Mouse (Mus musculus) induced T-regulatory cell, adult 2 months (primary cell): ENCODE measurements at regions not wholly inside any gene's neighbourhood (a gene's known extent, or its start where the extent isn't known, plus 50 kb on each side); places are given as distances from the start of the nearest gene placed in this dataset.

Experiments used
- DNase-seq: peaks from one replicate; pipeline ENCODE4 v3.0.0-alpha.2; 2012; ENCODE audit warnings: low read depth

DNA sequence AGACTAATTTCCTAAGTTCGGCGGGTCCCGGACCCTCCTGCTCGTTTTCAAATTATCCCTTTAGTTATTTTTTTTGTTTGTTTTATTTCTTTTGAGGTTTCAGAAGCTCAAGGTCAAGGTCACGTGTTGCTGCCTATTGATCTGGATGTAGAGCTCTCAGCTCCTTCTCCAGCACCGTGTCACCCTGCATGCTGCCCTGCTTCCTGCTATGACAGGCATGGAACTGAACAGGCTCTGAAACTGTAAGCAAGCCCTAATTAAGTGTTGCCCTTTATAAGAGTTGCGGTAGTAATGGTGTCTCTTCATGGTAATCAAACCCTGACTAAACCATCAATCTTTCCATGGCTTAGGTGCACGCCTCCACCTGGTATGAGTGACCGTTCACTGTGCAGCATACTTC, 319.2 kb downstream of the Mex3b start:
- DNase-seq: no peak

DNA sequence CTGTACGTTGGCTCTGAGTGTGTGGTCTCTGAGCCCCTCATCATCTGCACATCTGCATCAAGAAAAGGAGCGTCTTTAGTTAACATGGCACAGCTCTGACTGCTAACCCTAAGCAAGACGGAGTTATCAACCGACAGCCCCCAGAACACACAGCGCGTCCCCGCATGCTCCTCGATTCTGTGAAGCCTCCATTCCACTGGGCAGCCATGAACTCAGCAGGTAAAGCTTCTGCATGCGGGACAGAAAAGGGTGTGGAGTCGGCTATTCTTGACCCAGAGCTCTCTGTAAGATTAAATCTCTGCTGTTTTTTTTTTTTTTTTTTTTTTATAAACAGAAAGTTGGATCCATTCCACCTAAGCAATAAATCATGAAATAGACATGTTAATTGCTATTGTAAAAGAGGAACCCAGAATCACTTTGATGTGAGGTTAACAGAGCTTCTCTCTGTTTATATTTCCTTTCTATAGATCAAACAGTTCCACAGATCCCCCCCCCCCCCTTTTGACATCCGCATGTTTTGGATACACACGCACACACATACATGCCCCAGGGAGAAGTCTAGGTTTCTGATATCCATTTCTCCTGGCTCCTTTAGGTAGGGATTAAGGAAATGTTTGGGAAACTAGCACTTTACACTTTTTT, 328.9 kb downstream of the Mex3b start:
- no peak for DNase-seq

DNA sequence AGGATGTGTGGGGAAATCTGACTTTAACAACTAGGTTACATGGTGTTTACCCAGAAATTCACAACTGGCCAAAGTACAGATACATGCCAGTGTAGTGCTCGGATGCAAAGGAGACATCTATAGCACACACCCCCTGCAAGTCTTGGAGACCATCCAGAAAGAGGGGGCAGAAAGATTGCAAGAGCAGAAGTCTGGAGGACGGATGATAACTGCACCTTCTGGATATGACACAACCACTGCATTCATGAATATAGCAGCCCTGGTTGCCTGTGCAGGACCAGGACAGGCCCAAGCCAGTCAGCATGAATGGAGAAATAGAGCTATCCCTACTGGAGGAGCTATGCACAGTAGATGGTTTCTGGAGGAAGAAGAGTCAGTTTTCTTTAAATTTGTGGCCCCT, 330.4 kb downstream of the Mex3b start:
- DNase-seq: no peak

DNA sequence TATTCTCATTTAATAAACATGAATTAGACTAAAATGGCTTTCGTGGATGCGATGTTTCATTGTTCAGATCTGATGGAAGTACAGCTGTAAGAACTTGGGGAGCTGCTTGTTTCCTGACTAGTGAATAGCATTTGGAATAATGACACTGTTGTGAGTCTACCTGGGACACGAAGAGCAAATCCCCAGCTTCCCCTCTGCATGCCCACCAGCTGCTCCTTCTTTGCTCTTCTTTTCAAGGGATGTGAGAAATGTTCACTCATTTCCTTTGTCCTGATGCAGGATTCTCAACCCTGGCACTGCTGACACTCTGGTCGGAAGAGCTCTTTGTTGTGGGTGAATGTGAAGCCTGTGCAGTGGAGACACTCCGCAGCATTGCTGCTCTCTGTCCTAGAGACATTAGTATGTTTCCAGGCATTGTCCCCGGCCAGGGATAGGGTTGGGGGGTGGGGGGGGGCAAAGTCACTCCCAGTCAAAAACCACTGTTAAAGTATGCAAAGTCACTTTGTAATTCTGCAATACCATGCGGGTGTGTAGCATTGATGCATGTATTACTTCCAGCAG, 334.1 kb downstream of the Mex3b start:
- DNase-seq: no peak

- no peak for DNase-seq
Observed at GRCm38 (mm10) chr7:83201768-83202493, 334.8 kb downstream of the Mex3b start.

DNA sequence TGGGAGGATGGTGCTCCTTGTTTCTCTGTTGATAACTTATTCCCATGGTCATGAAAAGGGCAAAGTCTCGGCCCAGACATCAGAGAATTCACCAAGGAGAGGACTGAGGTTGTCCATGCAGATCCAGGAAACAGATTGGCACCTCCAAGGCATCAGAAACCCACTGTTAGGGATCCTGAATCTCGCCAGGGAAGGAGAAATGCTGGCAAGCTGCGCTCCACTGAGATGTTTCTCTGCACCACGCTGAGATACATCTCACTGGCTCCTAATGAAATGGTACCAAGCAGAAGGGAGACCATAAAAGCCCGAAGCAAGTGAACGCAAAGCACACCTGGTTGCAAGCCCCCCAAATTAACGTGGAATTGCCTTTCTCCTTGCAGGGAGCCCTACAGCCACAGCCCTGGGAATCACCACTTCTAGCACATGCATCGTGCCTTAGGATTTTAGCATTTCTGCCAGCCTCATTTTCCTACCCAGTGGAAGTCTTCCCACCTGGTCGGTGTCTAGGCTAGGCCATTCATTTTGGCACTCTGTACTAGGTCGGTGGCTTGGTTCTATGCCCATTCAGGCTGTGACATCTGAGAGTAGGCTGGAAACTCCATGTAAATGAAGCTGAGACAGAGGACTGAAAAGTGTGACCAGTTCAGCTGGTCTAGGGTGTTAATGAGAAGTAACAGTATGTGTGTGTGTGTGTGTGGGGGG, 336.3 kb downstream of the Mex3b start:
- DNase-seq: no peak

DNA sequence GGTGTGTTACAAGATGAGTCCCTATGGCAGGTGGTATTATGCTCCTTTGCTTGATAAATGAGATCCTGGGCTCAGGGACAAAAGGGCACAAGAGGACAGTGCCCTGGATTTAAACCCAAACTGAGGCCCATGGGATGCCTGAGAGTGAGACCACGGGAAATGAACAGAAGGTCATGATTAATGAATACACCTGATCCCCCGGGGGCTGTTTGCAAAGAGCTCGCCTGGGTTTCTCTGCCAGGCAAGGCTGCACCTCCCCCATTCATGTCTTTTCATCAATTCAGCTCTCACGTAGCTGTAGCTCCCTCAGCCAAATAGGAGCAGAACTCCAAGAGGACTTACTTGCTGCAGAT, 336.9 kb downstream of the Mex3b start:
- DNase-seq: no peak

DNA sequence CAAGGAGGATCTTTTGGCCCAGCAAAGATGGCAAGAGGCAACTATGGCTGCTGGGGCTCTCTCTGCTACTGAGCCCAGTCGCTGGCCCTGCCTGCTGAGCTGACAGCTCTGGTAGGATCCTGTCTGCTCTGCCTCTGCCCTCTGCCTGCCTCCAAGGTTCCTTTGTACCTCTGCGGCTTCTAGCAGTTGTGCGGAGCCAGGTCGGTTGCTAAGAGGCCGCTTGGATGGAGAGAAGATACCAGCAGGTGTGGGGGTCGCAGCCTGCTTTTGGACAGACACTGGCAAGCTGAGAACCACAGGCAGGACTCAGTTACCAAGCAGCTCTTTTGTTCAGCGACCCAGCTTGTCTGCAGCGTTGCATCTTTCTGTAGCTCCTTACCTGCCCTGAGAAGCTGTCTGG, 337.6 kb downstream of the Mex3b start:
- DNase-seq: no peak

DNA sequence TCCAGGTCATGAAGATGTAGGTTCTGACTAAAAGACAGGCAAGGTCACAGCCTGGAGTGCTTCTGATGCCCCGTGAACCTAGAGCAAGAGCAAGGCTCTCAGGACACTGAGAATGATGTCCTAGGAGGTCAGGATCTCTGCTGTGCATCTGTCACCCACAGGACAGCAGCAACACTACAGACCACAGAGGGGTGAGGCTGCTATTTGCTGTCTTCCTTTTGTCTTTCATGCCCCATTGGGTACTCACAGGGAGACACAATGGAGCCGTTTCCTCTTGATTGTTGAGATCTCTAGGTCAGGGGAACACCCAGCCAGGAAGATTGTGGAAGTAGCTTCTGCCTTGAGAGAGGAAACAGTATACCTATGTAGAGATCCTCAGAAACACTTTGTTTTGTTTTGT, 339.9 kb downstream of the Mex3b start:
- no peak for DNase-seq

DNA sequence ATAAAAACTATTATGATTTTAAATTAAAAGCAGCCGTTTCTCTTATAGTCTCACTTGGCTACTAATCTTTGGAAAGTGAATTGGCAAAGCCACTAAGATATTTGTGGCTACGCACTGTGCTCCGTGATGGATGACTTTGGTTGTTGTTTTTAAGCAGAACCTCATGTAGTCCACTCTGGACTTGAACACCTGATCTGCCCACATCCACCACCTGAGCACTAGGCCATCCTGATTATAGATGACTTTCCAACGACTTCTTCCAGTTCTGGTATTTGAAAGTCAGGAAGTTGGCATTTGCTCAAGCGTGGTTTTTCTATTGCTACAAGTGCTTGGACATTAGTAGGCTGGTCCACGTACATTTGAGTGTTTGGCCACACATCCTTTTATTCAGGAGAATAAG, 344.5 kb downstream of the Mex3b start:
- no peak for DNase-seq

DNA sequence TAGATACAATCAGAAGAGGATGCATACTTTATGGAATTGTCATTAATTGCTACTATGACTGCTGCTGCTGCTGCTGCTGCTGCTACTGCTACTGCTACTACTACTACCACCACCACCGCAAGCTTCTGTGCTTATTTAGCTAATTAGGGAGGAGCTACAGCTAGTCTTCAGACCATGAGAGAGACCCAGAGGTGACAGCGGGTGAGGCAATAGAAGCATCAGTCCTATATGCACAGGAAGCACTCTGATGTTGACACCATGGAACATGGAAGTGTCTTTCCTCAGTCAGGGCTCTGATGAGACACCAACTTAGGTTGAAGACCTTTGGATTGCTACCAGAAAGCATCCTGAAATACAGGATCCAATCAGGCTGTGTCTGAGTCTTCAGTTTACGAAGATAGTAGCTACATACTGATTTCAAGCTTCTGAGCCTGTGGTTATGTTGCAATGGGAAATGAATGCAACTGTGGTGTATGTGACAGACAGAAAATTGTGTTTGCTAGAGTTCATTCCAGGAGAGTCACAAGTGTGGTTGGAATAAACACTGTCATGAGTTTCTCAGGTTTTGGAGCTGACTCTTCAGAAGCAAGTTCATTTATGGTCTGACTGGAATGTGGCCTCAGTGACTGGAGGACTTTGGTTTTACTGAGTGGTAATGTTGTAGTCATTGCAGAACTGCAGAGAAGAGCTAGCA, 355.0 kb downstream of the Mex3b start:
- no peak for DNase-seq

- DNase-seq: no peak
Observed at GRCm38 (mm10) chr7:83227262-83228108, 357.2 kb upstream of the Tmc3 start.

GRCm38 (mm10) chr7:83230496-83231325, 354.0 kb upstream of the Tmc3 start:
- DNase-seq: no peak

DNA sequence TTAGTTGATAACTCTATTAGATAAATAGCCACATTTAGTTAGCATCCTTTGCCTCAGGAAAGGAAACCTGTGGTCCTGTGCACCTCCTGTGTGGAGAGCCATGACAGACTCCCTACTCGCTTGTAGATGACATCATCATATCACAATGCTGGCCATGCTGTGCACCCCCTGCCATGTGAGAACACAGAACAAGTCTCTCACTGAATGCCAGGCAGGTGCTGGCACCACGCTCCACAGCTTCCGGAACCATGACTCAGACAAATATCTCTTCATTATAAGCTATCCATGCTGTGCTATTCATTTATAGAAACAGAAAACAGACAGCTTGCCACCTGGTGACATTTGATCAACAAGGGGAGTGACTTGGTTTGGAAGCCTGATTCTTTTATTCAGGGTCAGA, 349.1 kb upstream of the Tmc3 start:
- DNase-seq: no peak

DNA sequence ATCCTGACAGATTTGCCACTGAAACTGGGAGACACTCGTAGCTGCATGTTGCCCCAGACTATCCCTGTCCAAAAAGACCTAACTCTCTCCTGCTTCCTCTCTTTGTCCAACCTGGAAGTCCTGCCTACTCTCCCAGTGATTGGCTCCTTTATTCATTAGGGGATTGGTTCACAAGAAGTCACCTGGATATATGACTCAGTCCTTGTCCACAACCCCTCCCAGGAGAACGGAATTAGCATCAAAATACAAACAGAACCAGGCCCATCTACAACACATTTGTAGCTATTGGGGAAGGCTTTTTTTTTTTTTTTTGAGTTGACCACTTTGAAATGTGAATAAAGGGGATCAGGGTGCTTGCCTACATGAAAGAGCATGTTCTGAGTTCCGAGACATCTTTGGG, 347.4 kb upstream of the Tmc3 start:
- no peak for DNase-seq

- no peak for DNase-seq
Observed at GRCm38 (mm10) chr7:83238091-83238490, 346.6 kb upstream of the Tmc3 start.

DNA sequence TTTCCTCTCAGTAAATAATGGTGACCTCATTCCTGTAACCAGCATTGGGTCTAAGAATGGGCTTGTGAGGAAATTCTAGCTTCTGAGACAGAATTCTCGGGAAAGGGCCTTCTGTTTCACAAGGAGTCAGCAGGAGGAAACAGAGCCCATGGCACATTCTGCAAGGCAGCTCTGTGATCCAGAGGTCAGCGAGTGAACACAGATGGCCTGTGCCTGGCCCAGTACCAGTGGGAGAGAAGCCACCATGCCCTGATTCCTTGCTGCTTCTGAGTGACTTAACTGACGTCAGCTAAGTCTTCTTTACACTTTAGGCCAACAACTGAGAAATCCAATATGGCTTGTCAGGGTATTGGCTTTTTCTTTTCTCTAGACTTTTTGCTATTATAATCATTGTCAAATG, 342.5 kb upstream of the Tmc3 start:
- DNase-seq: no peak

DNA sequence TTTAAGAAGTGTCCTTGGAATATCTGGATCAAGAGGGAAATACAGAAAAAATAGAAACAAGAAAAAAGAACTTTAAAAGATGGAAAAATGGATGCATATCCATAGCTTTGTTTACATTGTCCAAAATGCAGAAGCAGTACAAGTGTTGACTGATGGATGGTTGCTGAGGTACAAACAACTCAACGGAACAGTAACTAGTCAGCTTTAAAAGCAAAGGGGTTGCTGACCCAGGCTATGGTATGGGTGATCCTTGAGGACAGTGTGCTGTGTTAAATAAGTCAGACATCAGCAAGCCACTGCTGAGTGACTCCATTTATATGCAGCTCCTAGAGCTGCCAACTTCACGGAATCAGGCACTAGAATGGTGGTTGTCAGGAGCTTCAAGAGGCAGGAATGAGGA, 338.9 kb upstream of the Tmc3 start:
- DNase-seq: no peak

DNA sequence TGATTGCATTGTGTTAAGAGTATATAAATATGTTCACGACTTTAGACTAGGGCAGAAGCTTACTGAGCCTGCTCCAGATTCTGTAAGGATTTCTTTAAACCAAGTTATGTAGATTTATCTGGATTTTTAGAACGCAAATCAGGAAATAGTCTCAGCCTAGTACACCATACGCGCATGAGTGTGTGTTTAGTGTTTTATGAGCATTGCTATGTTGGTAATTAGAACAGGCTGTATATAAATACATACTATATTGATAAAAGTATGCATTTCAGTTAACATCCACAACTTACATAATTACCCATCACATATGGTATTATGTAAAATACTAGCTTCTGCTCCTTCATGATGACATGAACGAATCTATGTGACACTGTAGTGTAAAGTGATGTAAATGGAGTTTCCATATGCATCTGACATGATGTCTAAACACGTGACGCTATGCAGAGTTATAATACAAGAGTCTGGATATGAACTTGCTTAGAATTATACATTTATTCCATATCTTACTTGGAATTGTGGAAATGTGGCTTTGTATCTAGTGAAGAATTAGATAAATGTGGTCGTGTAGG, 332.6 kb upstream of the Tmc3 start:
- DNase-seq: no peak

DNA sequence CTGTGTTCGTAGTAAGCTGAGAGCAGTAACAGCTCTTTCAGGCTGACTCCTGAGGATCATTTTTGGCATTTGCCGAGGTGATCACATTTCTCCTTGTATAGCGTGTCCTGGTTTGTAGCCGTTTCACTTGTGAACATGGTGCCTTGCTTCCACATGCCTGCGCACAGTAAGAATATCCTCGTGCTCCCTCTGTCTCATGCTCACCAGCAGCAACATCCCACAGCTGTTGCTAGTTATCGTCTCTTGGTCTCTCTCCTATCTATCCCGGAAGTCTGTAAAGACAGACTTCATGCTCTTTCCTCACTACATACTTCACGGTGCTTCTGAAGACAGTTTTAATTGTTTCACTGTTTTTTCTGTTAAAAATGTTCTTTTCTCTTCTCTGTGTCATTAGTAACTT, 331.7 kb upstream of the Tmc3 start:
- DNase-seq: no peak
